Mouse (Mus musculus) yolk sac, embryonic 10.5 days (tissue): ENCODE measurements around the gene Vmn1r177.
"Not testable (repeated sequence)": the region's sequence is repeated elsewhere in the genome, so short reads cannot be mapped to it uniquely, and the experiment has no call there.

Source experiments
- DNase-seq: peaks from one replicate; pipeline ENCODE4 v3.0.0-alpha.2; 2017; ENCODE audit warnings: low spot score

Gene Vmn1r177

GRCm38 (mm10) chr7:23866349-23866748, at the start of gene Vmn1r177:
Vmn1r177 (minus strand) TSS chr7:23866449.
- not testable (repeated sequence) for DNase-seq

DNA sequence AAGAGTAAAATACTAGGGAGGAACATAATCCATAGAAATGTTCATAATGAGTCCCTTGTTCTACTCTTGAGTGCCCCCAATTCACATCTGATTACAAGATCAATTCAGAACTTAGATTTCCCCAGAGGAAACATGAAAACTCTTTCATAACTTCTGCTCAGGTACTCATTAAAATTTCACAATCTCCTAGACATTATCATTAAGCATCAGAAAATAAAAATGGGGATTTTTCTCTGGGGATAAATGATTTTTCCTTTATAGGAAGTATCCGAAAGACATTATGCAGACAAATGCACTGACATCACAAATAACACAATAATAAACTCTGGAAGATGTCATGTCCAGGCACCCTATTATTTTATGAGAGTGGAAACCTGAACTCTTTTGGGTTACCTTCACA, 25.5 kb upstream of the Vmn1r177 start, which contains the start of gene Vmn1r178:
Vmn1r178 (plus strand) TSS at position 301 of the 400 bp plus-strand sequence.
- no peak for DNase-seq

GRCm38 (mm10) chr7:23876918-23877317, 10.7 kb upstream of the Vmn1r177 start:
- DNase-seq, result not testable (repeated sequence)

GRCm38 (mm10) chr7:23837272-23837671, 29.0 kb downstream of the Vmn1r177 start, which contains the start of gene Vmn1r176:
Vmn1r176 (minus strand) TSS chr7:23837372.
- not testable (repeated sequence) for DNase-seq
